Mouse (Mus musculus) lung, postnatal 0 days (tissue): ENCODE measurements around the gene Cdh20. TPM values are rescaled to one million over a fixed set of nuclear protein-coding genes. Genes with fewer than 3 reads are reported as not detected.

Experiments used
- ATAC-seq: fragments of 200-750 bp; cut with Nextera tagmentation; 2 replicates; pipeline ENCODE4 v1.8.0; 2017; ENCODE audit warnings: moderate library complexity
- DNase-seq: peaks from one replicate; pipeline ENCODE4 v3.0.0-alpha.2; 2016; ENCODE audit warnings: low spot score
- H3K27ac ChIP-seq: fragments of 300-500 bp; sonication (generic); 2 replicates; pipeline ENCODE4 v1.5.1; 2014; ENCODE audit warnings: antibody characterized with exemption, mild to moderate bottlenecking, low read length, mixed read lengths
- H3K27me3 ChIP-seq: fragments of 300-500 bp; sonication (generic); replicated peaks from 2 replicates; pipeline ENCODE4 v1.6.1; 2014; ENCODE audit warnings: low read length, mixed read lengths; ENCODE audit not compliant: insufficient read depth
- H3K36me3 ChIP-seq: fragments of 300-500 bp; sonication (generic); 2 replicates; pipeline ENCODE4 v1.6.1; 2014; ENCODE audit warnings: low read length, mixed read lengths; ENCODE audit not compliant: insufficient read depth
- H3K4me1 ChIP-seq: fragments of 300-500 bp; sonication (generic); 2 replicates; pipeline ENCODE4 v1.6.1; 2014; ENCODE audit warnings: antibody characterized with exemption, low read depth, low read length, mixed read lengths; ENCODE audit not compliant: insufficient read depth
- H3K4me2 ChIP-seq: fragments of 300-500 bp; sonication (generic); replicated peaks from 2 replicates; pipeline ENCODE4 v1.6.1; 2014; ENCODE audit warnings: low read depth, mild to moderate bottlenecking, low read length, moderate library complexity, mixed read lengths
- H3K4me3 ChIP-seq: fragments of 300-500 bp; sonication (generic); 2 replicates; pipeline ENCODE4 v1.5.1; 2014; ENCODE audit warnings: low read depth, low read length
- H3K9ac ChIP-seq: fragments of 300-500 bp; sonication (generic); replicated peaks from 2 replicates; pipeline ENCODE4 v1.6.1; 2014; ENCODE audit warnings: low read depth, mild to moderate bottlenecking
- H3K9me3 ChIP-seq: fragments of 300-500 bp; sonication (generic); 2 replicates; pipeline ENCODE4 v1.6.1; 2016; ENCODE audit warnings: low read length, mixed read lengths
- CTCF ChIP-seq: IDR thresholded peaks from 2 replicates; pipeline ENCODE4 v1.5.1; 2016; ENCODE audit warnings: antibody characterized with exemption, mild to moderate bottlenecking
- EP300 ChIP-seq: IDR thresholded peaks from 2 replicates; pipeline ENCODE4 v1.6.1; 2016; ENCODE audit warnings: antibody characterized with exemption, mild to moderate bottlenecking, control low read depth
- WGBS: fragments of 180-500 bp; shearing (Covaris S2); extraction: QIAGEN DNeasy Blood & Tissue Kit; methylation state at CpG from one replicate; pipeline ENCODE4 v1.1.7; 2014; 5-methylcytosine and 5-hydroxymethylcytosine counted together
- polyA plus RNA-seq: library from polyadenylated mRNA; unstranded; fragments of >200 nt; fragmentation: Nextera tagmentation; extraction: Ambion mirVana; gene quantifications from 2 replicates; pipeline ENCODE4 v1.2.1, GENCODE M21; 2015

The Cdh20 gene
- polyA plus RNA-seq, 1 experiment from 2014 or later: 0.05 TPM

GRCm38 (mm10) chr1:104817510-104817909 lies 49.2 kb downstream of the Cdh20 start:
- H3K4me1 ChIP-seq: no peaks in the 10 kb centered on the region
- TF ChIP-seq CTCF (no peak), EP300 (no peak)
- no peak overlapping the region for H3K4me3 ChIP-seq
- WGBS: 54% methylated on average over 2 of the region's 2 CpGs
- no peaks in the 10 kb centered on the region for H3K27me3 ChIP-seq
- H3K9me3 ChIP-seq: no peaks in the 10 kb centered on the region
- no peak for DNase-seq
- no peak overlapping the region for H3K4me2 ChIP-seq
- ATAC-seq: no peak
- H3K9ac ChIP-seq: no peak overlapping the region
- H3K27ac ChIP-seq: no peak overlapping the region
- H3K36me3 ChIP-seq: no peaks in the 10 kb centered on the region

DNA sequence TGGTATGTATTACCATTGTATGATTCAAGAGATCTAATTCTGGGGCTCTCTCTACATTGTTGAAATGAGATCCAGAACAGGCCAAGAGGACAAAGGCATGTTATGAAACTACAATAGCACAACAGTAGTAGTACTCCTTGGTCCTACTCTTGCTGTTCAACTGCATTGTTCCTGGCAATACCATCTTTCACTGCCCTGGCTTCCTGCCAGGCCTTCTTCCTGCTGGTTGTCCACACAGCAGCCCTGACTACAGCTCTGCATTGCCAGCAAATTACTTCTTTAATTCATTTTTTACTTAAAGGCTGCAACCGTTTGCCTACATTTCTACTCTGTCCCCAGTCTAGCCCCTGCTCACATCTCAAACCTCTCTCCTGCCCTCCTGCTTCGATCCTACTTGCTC lies 59.8 kb downstream of the Cdh20 start:
- H3K9ac ChIP-seq: no peak overlapping the region
- no peaks in the 10 kb centered on the region for H3K4me1 ChIP-seq
- H3K9me3 ChIP-seq: no peaks in the 10 kb centered on the region
- DNase-seq (no peak), ATAC-seq (no peak)
- TF ChIP-seq EP300: no peak
- no peak for TF ChIP-seq CTCF
- no peaks in the 10 kb centered on the region for H3K27me3 ChIP-seq
- H3K4me3 ChIP-seq: no peak overlapping the region
- H3K36me3 ChIP-seq: no peaks in the 10 kb centered on the region
- 78% methylated on average over 2 of the region's 2 CpGs for WGBS
- H3K27ac ChIP-seq: no peak overlapping the region
- no peak overlapping the region for H3K4me2 ChIP-seq

- Histone ChIP-seq H3K36me3 (no peaks in the 10 kb centered on the region), H3K4me1 (no peaks in the 10 kb centered on the region), H3K4me2 (no peak overlapping the region), H3K4me3 (no peak overlapping the region), H3K27me3 (no peaks in the 10 kb centered on the region), H3K9ac (no peak overlapping the region), H3K27ac (no peak overlapping the region), H3K9me3 (no peaks in the 10 kb centered on the region)
- no peak for DNase-seq
- 55% methylated on average over 4 of the region's 4 CpGs for WGBS
- ATAC-seq: no peak
- TF ChIP-seq CTCF (no peak), EP300 (no peak)
Observed at GRCm38 (mm10) chr1:104838206-104838915, 70.0 kb downstream of the Cdh20 start.

- H3K4me2 ChIP-seq: no peak overlapping the region
- H3K4me1 ChIP-seq: no peaks in the 10 kb centered on the region
- DNase-seq (no peak), ATAC-seq (no peak)
- no peaks in the 10 kb centered on the region for H3K9me3 ChIP-seq
- H3K36me3 ChIP-seq: no peaks in the 10 kb centered on the region
- H3K4me3 ChIP-seq: no peak overlapping the region
- H3K9ac ChIP-seq: no peak overlapping the region
- H3K27ac ChIP-seq: no peak overlapping the region
- TF ChIP-seq CTCF: no peak
- TF ChIP-seq EP300: no peak
- H3K27me3 ChIP-seq: no peaks in the 10 kb centered on the region
Observed at GRCm38 (mm10) chr1:104839051-104839450, 70.7 kb downstream of the Cdh20 start.

- ATAC-seq: no peak
- H3K4me2 ChIP-seq: no peak overlapping the region
- H3K4me3 ChIP-seq: no peak overlapping the region
- no peaks in the 10 kb centered on the region for H3K4me1 ChIP-seq
- H3K27me3 ChIP-seq: no peaks in the 10 kb centered on the region
- no peaks in the 10 kb centered on the region for H3K9me3 ChIP-seq
- H3K9ac ChIP-seq: no peak overlapping the region
- no peaks in the 10 kb centered on the region for H3K36me3 ChIP-seq
- no peak overlapping the region for H3K27ac ChIP-seq
- TF ChIP-seq EP300: no peak
- WGBS: 69% methylated on average over 2 of the region's 2 CpGs
- DNase-seq: no peak
Observed at GRCm38 (mm10) chr1:104848256-104848919, 80.1 kb downstream of the Cdh20 start.

DNA sequence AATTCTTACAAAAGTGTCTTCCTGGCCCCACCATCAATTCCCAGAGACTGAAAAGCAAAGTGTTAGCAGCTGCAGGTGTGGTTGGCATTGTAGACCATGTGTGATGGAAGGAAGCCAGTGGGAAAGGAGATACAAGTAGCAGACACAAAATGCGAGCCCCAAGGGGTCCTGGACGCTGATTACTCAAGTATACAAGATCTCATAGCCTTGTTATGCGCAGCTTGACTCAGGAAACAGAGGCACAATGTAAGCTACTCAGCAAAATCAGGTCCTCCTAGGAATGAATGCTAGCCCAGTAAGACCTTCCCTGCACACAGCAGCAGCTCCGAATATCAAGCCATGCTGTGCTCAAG lies 80.6 kb downstream of the Cdh20 start:
- Histone ChIP-seq H3K27ac (no peak overlapping the region), H3K9me3 (no peaks in the 10 kb centered on the region), H3K4me1 (no peaks in the 10 kb centered on the region), H3K4me2 (no peak overlapping the region), H3K36me3 (no peaks in the 10 kb centered on the region), H3K9ac (no peak overlapping the region), H3K27me3 (no peaks in the 10 kb centered on the region), H3K4me3 (no peak overlapping the region)
- WGBS: 69% methylated on average over 4 of the region's 4 CpGs
- no peak for ATAC-seq
- DNase-seq: no peak
- TF ChIP-seq CTCF (no peak), EP300 (no peak)
